Mouse (Mus musculus): ENCODE measurements around the gene Ccr7. TPM values are rescaled to one million over a fixed set of nuclear protein-coding genes. Genes with fewer than 3 reads are reported as not detected.

The Ccr7 gene
- under 1 TPM; 0.57 to 0.79 TPM for total RNA-seq (2023)

DNA sequence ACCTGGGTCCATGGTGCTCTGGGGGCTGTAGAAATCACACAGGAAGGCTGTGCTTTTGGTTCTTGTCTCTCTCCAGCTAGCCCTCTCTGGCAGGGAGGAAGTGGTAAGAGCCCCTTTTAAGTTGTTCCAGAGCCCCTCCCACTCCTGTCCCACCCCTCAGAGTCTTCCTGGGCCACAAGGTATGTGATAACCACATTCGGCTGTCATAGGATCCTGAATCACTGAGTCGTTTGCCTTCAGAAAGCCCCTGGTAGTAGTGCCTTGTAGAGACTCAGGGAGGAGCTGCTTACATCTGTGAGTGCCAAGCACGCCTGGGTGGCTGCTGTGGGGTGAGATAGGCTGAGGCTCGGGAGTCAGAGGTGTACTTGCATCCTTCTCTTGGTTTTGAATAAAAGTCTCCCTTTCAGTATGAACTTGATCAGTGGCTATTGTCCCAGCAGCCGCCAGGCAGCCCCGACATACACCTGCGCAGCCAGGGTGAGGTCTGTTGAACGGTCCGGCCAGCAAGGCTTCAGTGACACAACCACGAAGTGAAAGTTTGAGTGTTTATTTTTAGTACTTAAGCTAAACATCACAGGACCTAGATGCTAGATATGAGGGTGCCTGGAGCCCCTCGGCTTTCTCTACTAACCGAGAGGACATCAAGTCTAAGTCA is at the start of gene Ccr7:
TSS of gene Ccr7 (minus strand) at position 91 of the 655 bp plus-strand sequence.

Other genes with a start within 250 kb of the Ccr7 start
- 10 to 100 TPM; 26.4 to 33.3 TPM for gene Cdc6, start 247.3 kb downstream of the Ccr7 start, total RNA-seq (2023)
- gene Rara, start 227.3 kb downstream of the Ccr7 start, total RNA-seq (2023) = 100 to 1,000 TPM; 105 to 125 TPM
- gene Gjd3, start 172.1 kb downstream of the Ccr7 start, total RNA-seq (2023) = not detected
- 100 to 1,000 TPM; 283 to 298 TPM for gene Top2a, start 130.9 kb downstream of the Ccr7 start, total RNA-seq (2023)
- 10 to 100 TPM; 46.1 to 52.4 TPM for gene Igfbp4, start 113.8 kb downstream of the Ccr7 start, total RNA-seq (2023)
- gene Tns4, start 65.8 kb downstream of the Ccr7 start, total RNA-seq (2023) = 1 to 10 TPM; 3.1 to 5.6 TPM
- 10 to 100 TPM; 51.2 to 64.4 TPM for gene Smarce1, start 75.9 kb upstream of the Ccr7 start, total RNA-seq (2023)
- gene Krt222, start 89.0 kb upstream of the Ccr7 start, total RNA-seq (2023) = not detected
- not detected for gene Krt24, start 130.2 kb upstream of the Ccr7 start, total RNA-seq (2023)
- gene Krt25, start 167.9 kb upstream of the Ccr7 start, total RNA-seq (2023) = not detected
- gene Krt26, start 182.9 kb upstream of the Ccr7 start, total RNA-seq (2023) = not detected
- not detected for gene Krt27, start 196.0 kb upstream of the Ccr7 start, total RNA-seq (2023)
- not detected for gene Krt28, start 219.8 kb upstream of the Ccr7 start, total RNA-seq (2023)
- not detected for gene Krt10, start 234.3 kb upstream of the Ccr7 start, total RNA-seq (2023)

Data from neutrophil, adult 83 days (primary cell).